Mouse (Mus musculus) ovary, postnatal 36 days (tissue): ENCODE measurements at regions not wholly inside any gene's neighbourhood (a gene's known extent, or its start where the extent isn't known, plus 50 kb on each side); places are given as distances from the start of the nearest gene placed in this dataset.

ENCODE experiments used
- DNase-seq: peaks from one replicate; pipeline ENCODE4 v3.0.0; 2022; ENCODE audit warnings: low spot score, mixed read lengths

- no peak for DNase-seq
Observed at GRCm38 (mm10) chr9:67610696-67611095, 51.2 kb upstream of the Tln2 start.

- DNase-seq: no peak
Observed at GRCm38 (mm10) chr9:67611676-67612075, 52.2 kb upstream of the Tln2 start.

- DNase-seq: no peak
Observed at GRCm38 (mm10) chr9:67612101-67612500, 52.6 kb upstream of the Tln2 start.

DNA sequence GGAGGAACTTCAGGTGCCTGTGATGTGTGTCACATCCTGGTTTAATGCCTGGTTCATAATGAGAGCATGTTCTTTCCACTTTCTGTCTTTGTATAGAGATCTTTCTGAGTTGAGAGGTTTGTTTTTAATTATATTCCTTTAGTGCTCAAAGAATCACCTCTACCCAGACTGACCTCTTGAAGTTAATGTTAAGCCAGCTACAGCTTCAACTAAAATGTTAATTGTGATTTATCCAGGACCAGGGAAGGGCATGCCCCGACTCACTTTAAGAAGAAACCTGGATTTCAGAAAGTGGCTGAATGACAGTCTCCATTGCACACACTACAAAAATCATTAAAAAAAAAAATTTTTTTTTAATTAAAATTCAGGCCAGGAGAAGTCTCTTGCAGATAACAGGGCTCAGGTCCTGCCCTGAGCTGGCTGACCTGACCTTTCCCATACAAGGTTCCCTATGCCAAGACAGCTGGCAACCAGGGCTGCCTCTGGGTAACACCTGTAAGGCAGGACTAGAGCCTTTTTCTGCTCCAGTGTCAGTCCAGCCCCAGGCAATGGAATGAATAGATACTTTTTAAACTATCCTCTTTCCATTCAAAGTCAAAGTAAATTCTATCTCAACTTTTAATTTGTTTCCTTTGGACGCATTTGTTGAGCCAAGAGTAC, 54.7 kb upstream of the Tln2 start:
- no peak for DNase-seq

GRCm38 (mm10) chr9:67616207-67616606, 56.7 kb upstream of the Tln2 start:
- no peak for DNase-seq

- DNase-seq: no peak
Observed at GRCm38 (mm10) chr9:67617341-67618217, 58.1 kb upstream of the Tln2 start.

DNA sequence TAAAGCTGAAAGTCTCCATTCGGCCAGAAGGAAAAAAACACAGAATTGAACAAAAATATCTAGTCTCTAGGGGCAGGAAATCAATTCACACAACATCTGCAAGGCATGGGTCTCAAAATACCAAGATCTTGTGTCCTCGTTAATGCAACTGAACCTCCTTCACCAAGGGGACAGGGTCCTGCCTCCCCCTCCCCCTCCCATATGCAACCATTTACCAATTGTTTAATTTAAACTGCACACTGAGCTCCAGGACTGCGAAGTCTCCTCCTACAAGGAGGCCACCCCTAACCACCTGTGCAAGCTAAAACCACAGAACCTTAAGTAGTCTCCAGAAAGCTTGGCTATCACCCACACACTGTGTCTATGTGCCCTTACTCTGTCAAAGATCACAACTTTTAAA, 61.4 kb upstream of the Tln2 start:
- no peak for DNase-seq

- no peak for DNase-seq
Observed at GRCm38 (mm10) chr9:67627196-67627595, 67.7 kb upstream of the Tln2 start.

DNA sequence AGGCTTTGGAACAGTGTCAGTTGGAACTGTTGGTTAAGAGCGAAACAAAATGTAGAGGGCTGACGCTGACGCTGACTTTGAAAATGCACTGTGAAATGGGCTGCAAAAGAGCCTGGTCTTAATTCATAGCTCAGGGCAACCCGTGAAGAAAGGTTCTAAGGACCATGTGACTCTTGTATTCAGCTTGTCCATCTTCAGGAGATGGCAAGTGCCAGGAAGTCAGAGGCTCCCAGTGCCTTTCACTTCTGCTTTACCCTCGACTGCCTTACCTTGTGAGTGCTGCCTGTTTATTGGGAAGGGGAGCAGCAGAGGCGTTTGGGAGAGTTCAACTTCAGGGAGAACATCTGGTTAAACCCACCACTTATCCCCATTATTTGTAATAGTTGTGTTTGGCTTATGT, 70.1 kb upstream of the Tln2 start:
- DNase-seq: no peak

- DNase-seq: no peak
Observed at GRCm38 (mm10) chr9:67630173-67630572, 70.7 kb upstream of the Tln2 start.

- DNase-seq: no peak
Observed at GRCm38 (mm10) chr9:67631741-67632243, 72.3 kb upstream of the Tln2 start.

GRCm38 (mm10) chr9:67632521-67633025, 73.1 kb upstream of the Tln2 start:
- peak; percentile 26 for DNase-seq

DNA sequence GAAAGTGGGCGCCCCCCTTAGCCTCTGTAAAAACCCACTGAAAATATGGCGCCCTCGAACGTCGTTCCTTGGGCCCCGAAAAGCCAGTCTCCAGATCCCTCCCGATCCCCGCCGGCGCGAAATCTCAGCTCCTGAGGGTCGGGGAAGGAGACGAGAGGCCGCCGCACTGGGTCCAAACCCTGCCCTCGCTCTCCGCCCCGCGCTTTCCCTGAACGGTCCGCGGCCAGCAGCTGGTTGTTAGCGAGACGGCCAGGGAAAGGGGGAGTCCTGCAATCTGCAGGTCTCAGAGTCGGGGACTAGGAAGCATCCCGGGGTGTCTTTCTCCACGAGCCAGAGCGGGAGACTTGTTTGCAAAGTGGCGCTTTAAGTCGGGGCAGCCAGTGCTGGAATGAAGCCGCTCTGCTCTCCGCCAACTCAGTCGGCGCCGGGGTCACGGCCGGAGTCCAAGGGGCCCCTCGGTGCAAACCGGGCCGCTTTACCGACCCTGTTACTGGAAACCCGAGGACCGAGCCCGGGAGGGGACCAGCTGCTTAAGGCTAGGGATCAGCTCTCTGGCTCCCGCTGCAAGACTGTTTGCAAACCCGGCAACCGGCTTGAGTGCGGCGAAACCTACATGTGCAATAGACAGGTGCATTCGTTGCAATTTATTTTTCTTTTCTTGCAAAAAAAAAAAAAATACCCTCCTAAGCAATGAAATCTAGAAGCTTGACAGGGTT, 73.7 kb upstream of the Tln2 start:
- peak; percentile 39 for DNase-seq

- DNase-seq: peak; percentile 76
Observed at GRCm38 (mm10) chr9:67633761-67634441, 74.4 kb upstream of the Tln2 start.

DNA sequence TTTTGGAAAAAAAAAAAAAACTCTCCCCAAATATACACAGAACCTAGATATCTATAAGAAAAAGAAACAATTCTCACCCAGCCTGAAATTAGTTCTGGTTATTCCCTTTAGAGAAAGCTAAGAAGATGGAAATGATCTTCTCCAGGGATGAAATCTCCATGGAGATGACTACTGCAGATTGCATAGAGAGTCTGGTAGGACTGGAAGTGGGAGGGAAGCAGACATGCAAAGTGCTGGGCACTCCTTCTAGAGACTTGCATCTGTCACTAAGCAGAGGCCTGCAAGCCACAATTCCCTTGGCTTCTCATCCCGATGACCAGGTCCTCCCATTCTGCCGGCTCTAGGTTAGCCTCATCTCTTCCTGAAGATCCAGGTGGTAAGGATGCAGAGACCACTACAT, 87.3 kb upstream of the Tln2 start:
- DNase-seq: no peak

DNA sequence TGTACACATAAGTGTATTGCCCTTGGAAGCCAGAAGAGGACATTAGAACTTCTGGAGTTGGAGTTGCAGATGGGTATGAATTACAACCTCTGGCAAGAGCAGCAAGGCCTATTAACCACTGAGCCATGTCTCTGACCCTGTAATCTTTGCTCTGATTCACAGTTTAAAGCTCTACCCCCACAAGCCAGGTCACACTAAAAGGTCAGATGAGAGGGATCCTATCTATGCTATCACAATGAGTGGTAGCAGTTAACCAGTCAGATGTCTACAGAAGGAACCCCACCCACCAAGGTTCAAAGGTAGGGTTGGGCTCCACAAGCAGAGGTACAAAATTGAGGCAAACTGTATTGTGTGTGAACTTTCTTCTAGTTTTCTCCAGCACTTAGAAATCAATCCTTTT, 94.5 kb upstream of the C2cd4b start:
- DNase-seq: no peak

GRCm38 (mm10) chr9:67670261-67671020, 88.8 kb upstream of the C2cd4b start:
- no peak for DNase-seq

DNA sequence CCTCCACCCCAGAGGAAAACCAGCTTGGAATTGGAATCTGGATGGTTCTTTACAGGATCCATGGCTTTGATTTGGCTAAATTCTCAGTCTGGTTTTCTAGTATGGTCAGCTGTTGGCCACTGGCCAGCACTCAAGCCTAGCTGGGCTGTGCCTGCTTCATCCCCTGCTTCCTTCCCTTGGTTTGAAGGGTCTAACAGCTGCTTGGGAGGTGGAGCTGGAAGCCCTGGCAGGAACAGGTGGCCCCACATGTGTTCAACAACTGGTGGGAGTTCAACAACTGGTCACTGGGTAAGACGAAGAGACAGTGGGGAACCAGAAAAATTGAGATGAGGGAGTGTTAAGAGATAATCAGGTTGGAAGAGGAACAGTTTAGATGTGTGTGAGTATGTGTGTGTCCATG, 82.3 kb upstream of the C2cd4b start:
- no peak for DNase-seq

DNA sequence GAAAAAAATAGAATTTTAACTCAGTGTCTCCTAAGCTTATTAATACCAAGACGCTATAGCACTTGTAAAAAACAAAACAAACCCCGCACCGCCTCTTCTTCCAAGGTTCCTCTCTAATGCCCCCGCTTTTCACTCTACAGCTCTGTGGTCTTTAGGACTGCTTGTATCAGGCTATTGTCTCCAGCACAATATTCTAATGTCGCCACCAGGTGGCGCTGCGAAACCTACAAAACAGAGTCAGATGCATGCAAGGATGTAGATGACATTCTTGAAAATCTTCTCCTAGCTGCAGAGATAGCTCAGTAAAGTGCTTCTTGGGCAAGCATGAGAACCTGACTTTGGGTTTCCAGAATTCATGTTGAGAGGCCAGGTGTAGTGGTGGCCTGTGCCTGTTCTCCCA, 75.9 kb upstream of the C2cd4b start:
- peak; percentile 55 for DNase-seq

DNA sequence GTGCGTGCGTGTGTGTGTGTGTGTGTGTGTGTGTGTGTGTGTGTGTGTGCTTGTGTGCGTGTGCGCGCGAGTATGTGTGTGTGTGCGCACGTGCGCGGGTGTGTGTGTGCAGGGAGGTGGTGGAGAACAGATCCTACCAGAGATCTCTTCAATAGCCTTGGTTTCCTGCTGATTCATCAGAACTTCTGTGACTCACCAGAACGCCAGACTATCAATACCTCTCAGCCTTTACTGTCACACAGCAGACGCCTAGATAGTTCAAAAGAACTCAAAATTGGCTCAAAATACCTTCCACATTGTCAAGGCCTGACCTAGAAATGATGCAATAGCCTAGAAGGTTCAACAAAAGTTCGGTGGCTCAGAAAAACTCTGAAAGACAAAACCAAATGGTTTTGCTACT, 66.8 kb upstream of the C2cd4b start:
- DNase-seq: no peak

GRCm38 (mm10) chr9:67693716-67694115, 65.5 kb upstream of the C2cd4b start:
- DNase-seq: peak; percentile 31
